ENCODE assay signal across 16 mouse cellular contexts in genomic region chr5:34466079-34466478, GRCm38 (mm10). TPM values are rescaled to one million over a fixed set of nuclear protein-coding genes. Genes with fewer than 3 reads are reported as not detected.
DNase-seq lines count a peak whose midpoint lies in the region; ATAC-seq lines count a peak whose summit lies in the region.
"Had no signal": no experiment of that assay in that cellular context is flagged by ENCODE, and none has a peak within 500 bp of the region (broad histone marks: within the 10 kb centered on the region; RNA-seq: fewer than 3 reads in every experiment).

No protein-coding gene starts in this region.

- no peak overlapping the region for H3K9ac ChIP-seq in hindbrain, embryonic 12.5 days
- H3K9ac ChIP-seq: forebrain, embryonic 12.5 days; liver, embryonic 15.5 days; neural tube, embryonic 13.5 days had no signal

- ATAC-seq in hindbrain, embryonic 12.5 days (ENCODE audit: low FRiP score): no peak

- H3K4me3 ChIP-seq in hindbrain, embryonic 12.5 days: no peak overlapping the region
- H3K4me3 ChIP-seq: forebrain, embryonic 12.5 days; liver, embryonic 15.5 days; neural tube, embryonic 13.5 days had no signal

- H3K4me2 ChIP-seq in hindbrain, embryonic 12.5 days (replicated peaks): no peak overlapping the region
- H3K4me2 ChIP-seq: forebrain, embryonic 12.5 days; liver, embryonic 15.5 days; neural tube, embryonic 13.5 days had no signal

- no peaks in the 10 kb centered on the region for H3K27me3 ChIP-seq in hindbrain, embryonic 12.5 days
- H3K27me3 ChIP-seq: forebrain, embryonic 12.5 days; liver, embryonic 15.5 days; neural tube, embryonic 13.5 days had no signal

- H3K4me1 ChIP-seq in hindbrain, embryonic 12.5 days: no peaks in the 10 kb centered on the region
- H3K4me1 ChIP-seq: forebrain, embryonic 12.5 days; neural tube, embryonic 13.5 days had no signal

- H3K27ac ChIP-seq in hindbrain, embryonic 12.5 days: no peak overlapping the region
- H3K27ac ChIP-seq: forebrain, embryonic 12.5 days; liver, embryonic 15.5 days; neural tube, embryonic 13.5 days had no signal

- H3K9me3 ChIP-seq in hindbrain, embryonic 12.5 days (replicated peaks): no peaks in the 10 kb centered on the region
- H3K9me3 ChIP-seq: forebrain, embryonic 12.5 days; liver, embryonic 15.5 days; neural tube, embryonic 13.5 days had no signal

- peak; percentile 35 for DNase-seq in adrenal gland, postnatal 14 days
- DNase-seq in adrenal gland, postnatal 10 days: no peak
- DNase-seq in lung, postnatal 25 days (ENCODE audit: low spot score): peak; percentile 7
- DNase-seq in lung, postnatal 10 days: no peak
- DNase-seq in induced T-regulatory cell, adult 2 months (ENCODE audit: low read depth): peak; percentile 50
- DNase-seq in thymus, postnatal 36 days: peak; percentile 44 to 57
- DNase-seq in right cerebral cortex, postnatal 36 days (ENCODE audit: low spot score in 2 of 2): no peak
- DNase-seq: cerebellum, adult 9-11 months; embryo, embryonic 11 days; kidney, adult 11 months; left cerebral cortex, postnatal 4 days; lung, postnatal 14 days had no signal

- H3K36me3 ChIP-seq in hindbrain, embryonic 12.5 days: peaks cover 63% of the 10 kb centered on the region

- WGBS in hindbrain, embryonic 12.5 days: 82% methylated on average over 1 of the region's 1 CpGs

RNA-seq across cellular contexts. Expression of gene Tnip2, which starts 47.7 kb away (rescaled TPM):
- 12.1 and 14.8 TPM in 2 replicates for total RNA-seq in adrenal gland, postnatal 14 days (2021)
- total RNA-seq in adrenal gland, postnatal 10 days (2021): 10 to 100 TPM; 10.6 to 16.1 TPM
- 7.1 and 8.6 TPM in 2 replicates for polyA plus RNA-seq in hindbrain, embryonic 12.5 days (2016; fragmentation: Nextera tagmentation; extraction: Ambion mirVana)

RNA-seq across cellular contexts. Expression of gene Sh3bp2, which starts 59.6 kb away (rescaled TPM):
- total RNA-seq in adrenal gland, postnatal 14 days (2021): 6.5 and 11.8 TPM in 2 replicates
- 1 to 10 TPM; 5.9 to 7.0 TPM for total RNA-seq in adrenal gland, postnatal 10 days (2021)
- polyA plus RNA-seq in hindbrain, embryonic 12.5 days (2016; fragmentation: Nextera tagmentation; extraction: Ambion mirVana): 17.5 and 17.8 TPM in 2 replicates

Comparison
In these comparisons a context has a peak if more than half of its experiments do, and no peak if none do; other contexts are left out.
1. DNase-seq: peak in adrenal gland, postnatal 14 days (single experiment), lung, postnatal 25 days (single experiment), induced T-regulatory cell, adult 2 months (single experiment) and thymus, postnatal 36 days (2 of 2); none in adrenal gland, postnatal 10 days (single experiment), lung, postnatal 10 days (single experiment) and right cerebral cortex, postnatal 36 days (0 of 2).